Mouse (Mus musculus) gastrocnemius, adult 2 months (tissue): ENCODE data around the gene BC053393. TPM values are rescaled to one million over a fixed set of nuclear protein-coding genes. Genes with fewer than 3 reads are reported as not detected.

ENCODE experiments used
- DNase-seq: peaks from one replicate; pipeline ENCODE4 v3.0.0; 2022
- H3K27ac ChIP-seq: fragments of 200-600 bp; 2 replicates; pipeline ENCODE4 v1.8.1; 2022; ENCODE audit warnings: mild to moderate bottlenecking
- H3K4me3 ChIP-seq: fragments of 200-600 bp; 2 replicates; pipeline ENCODE4 v1.8.1; 2022; ENCODE audit warnings: mild to moderate bottlenecking, moderate library complexity
- CTCF ChIP-seq: fragments of 200-600 bp; IDR thresholded peaks from 2 replicates; pipeline ENCODE4 v1.8.1; 2022; ENCODE audit warnings: antibody characterized with exemption, mild to moderate bottlenecking, moderate library complexity
- intact Hi-C: fragments of 180-260 bp; cut with DNase I; formaldehyde crosslinking; loops from one replicate; pipeline ENCODE4 v1.15.1; 2025
- long read RNA-seq, 2 experiments: library from polyadenylated mRNA; stranded (forward); transcript quantifications; one replicate each; pipeline ENCODE4 v2.0.0; 2021
- total RNA-seq, 2 experiments: library from RNA; stranded (reverse); gene quantifications; 2 replicates each; pipeline ENCODE4 v1.2.3; 2021

The BC053393 gene
- total RNA-seq = not detected
- long read RNA-seq, experiment 1 = 0 reads
- long read RNA-seq, experiment 2 = 0 reads

DNA sequence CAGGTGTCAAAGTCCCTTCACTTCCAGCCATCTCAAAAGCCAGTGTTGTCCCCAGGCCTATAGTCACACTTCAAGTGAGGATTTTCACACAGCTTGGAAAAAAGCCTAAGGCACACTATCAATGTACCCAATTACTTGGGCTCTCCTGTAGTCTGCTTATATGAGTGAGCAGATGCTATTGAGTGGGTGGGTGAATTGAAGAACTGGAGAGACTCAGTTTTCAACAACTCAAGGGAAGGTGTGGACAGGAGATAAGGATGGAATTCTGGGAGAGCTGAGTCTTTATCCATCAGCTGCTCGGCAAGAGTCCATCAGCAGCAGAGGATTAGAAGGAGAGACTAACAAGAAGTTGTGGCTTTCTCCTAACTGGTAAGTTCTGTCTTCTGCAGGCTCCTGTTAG, at the start of gene BC053393:
BC053393 (plus strand) TSS at position 210 of the 400 bp plus-strand sequence.
- DNase-seq = no peak
- intact Hi-C loops = no loop called here
- Histone ChIP-seq H3K27ac (no peak within 1 kb of the TSS), H3K4me3 (no peak within 1 kb of the TSS)
- TF ChIP-seq CTCF = no peak

DNA sequence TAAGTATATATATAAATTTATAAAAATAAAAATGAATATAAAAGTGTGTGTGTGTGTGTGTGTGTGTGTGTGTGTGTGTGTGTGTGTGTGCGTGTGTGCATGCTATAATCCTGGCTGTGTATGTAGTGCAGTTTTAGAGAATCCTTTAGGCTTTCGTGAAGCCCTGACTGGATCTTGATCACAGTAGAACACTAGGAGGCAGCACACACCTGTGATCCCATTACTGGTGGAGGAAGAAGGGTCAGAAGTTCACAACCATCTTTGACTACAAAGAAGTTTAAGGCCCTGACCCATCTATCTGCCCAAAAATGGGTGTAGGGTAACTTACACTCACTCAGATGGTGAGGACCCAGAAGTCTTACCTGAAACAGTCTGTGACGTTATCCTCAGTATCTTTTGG, 48.6 kb upstream of the BC053393 start:
- intact Hi-C loops = no loop called here
- Histone ChIP-seq H3K27ac (no peak overlapping the region), H3K4me3 (no peak overlapping the region)
- no peak for TF ChIP-seq CTCF
- no peak for DNase-seq

DNA sequence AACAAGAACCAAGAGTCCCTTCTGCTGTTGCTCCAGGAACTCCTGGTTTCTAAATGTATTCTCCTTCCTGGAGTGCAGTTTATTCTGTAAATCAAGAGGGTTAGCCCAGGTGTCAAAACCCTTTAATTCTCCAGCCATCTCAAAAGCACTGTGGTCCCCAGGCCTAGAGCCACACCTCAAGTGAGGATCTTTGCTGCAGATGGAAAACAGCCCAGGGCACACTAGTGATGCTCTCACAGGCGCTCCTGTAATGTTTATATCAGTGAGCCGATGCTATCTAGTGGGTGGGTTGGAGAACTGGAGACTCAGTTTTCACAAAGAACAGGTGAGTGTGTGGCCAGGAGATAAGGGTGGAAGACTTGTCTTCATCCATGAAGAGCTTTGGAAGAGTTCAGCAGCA, 47.4 kb upstream of the BC053393 start, which contains the start of gene Gm12169:
Gm12169 (plus strand) TSS at position 301 of the 400 bp plus-strand sequence.
- H3K4me3 ChIP-seq = no peak within 1 kb of the TSS
- intact Hi-C loops = no loop called here
- no peak for DNase-seq

GRCm38 (mm10) chr11:46530149-46530548, 41.2 kb upstream of the BC053393 start:
- intact Hi-C loops = no loop called here
- no peak for TF ChIP-seq CTCF
- H3K27ac ChIP-seq = no peak overlapping the region
- H3K4me3 ChIP-seq = no peak overlapping the region
- DNase-seq = no peak

More for the DNA sequence above, 47.4 kb upstream of the BC053393 start, which contains the start of gene Gm12169:
- no peak within 1 kb of the TSS for H3K27ac ChIP-seq
- TF ChIP-seq CTCF = no peak

DNA sequence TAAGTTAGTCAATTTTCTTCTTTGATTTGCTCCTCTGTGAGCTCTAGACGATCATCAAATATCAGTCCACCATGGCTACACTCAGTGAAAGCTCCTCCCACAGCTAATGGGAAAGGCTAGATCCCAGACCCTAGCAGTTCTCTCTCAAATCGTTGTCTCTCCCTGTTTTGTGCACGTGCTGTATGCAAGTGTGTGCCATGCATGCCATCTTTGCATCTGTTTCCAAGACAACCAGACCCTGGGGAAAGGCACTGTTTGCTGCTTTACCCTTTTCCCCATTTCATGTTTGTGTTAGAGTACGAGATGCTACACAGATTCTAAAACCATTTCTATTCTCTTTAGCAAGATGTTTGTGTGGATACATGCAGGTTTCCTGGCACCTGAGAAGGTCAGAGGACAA, 34.4 kb upstream of the BC053393 start:
- DNase-seq = no peak
- no peak for TF ChIP-seq CTCF
- H3K4me3 ChIP-seq = no peak overlapping the region
- no peak overlapping the region for H3K27ac ChIP-seq
- intact Hi-C loops = no loop called here

DNA sequence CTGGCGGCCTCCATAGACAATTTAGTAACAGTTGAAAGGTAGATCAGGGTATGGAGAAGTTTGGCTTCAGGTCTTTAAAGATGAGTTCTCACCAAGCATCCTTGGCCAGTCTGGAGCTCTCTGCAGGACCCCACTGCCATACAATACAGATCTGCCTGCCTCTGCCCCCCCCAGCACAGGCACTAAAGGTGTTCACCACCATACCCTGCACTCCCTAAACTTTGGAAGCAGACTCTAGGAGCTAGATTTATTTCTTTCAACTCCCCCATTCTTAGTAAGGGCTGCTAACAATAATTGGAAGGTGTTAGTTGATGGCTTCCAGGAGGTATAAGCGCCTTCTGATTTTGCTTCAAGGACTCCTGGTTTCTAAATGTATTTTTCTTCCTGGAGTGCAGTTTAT, 27.8 kb upstream of the BC053393 start:
- no peak for DNase-seq
- no peak for TF ChIP-seq CTCF
- intact Hi-C loops = no loop called here

DNA sequence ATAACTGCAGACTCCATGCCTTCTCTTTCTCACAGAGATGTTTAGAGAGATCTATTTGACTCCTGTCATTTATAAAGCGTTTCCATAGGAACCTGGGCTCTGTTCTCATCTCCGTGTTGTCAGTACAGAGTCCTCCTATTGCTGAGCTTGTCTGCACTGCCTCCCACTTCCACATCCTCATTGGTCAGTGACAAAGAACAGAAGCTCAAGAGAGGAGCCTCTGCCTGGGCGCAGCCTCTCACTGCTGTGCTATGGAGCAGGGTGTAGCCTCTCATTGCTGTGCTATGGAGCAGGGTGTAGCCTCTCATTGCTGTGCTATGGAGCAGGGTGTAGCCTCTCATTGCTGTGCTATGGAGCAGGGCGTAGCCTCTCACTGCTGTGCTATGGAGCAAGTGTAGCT, 21.6 kb upstream of the BC053393 start:
- DNase-seq = no peak
- TF ChIP-seq CTCF = no peak
- intact Hi-C loops = no loop called here
- Histone ChIP-seq H3K27ac (no peak overlapping the region), H3K4me3 (no peak overlapping the region)

More for the DNA sequence above, 27.8 kb upstream of the BC053393 start:
- Histone ChIP-seq H3K27ac (no peak overlapping the region), H3K4me3 (no peak overlapping the region)

- intact Hi-C loops = no loop called here
- DNase-seq = no peak
- TF ChIP-seq CTCF = no peak
- Histone ChIP-seq H3K4me3 (no peak overlapping the region), H3K27ac (no peak overlapping the region)
These were observed 18.6 kb upstream of the BC053393 start for GRCm38 (mm10) chr11:46552741-46553140.

- DNase-seq = no peak
- no peak for TF ChIP-seq CTCF
- Histone ChIP-seq H3K4me3 (no peak overlapping the region), H3K27ac (no peak overlapping the region)
- intact Hi-C loops = no loop called here
These were observed 10.2 kb upstream of the BC053393 start for GRCm38 (mm10) chr11:46561096-46561495.

- Histone ChIP-seq H3K27ac (no peak overlapping the region), H3K4me3 (no peak overlapping the region)
- intact Hi-C loops = no loop called here
- no peak for DNase-seq
- no peak for TF ChIP-seq CTCF
These were observed 6.7 kb upstream of the BC053393 start for GRCm38 (mm10) chr11:46564671-46565070.

- TF ChIP-seq CTCF = no peak
- no peak for DNase-seq
- H3K27ac ChIP-seq = no peak overlapping the region
- intact Hi-C loops = no loop called here
- H3K4me3 ChIP-seq = no peak overlapping the region
These were observed 5.4 kb upstream of the BC053393 start for GRCm38 (mm10) chr11:46565967-46566366.

- H3K4me3 ChIP-seq = no peak overlapping the region
- no peak overlapping the region for H3K27ac ChIP-seq
- no peak for DNase-seq
- no peak for TF ChIP-seq CTCF
- intact Hi-C loops = no loop called here
These were observed 2.2 kb upstream of the BC053393 start for GRCm38 (mm10) chr11:46569107-46569506.

- DNase-seq = no peak
- TF ChIP-seq CTCF = no peak
- intact Hi-C loops = no loop called here
- Histone ChIP-seq H3K4me3 (no peak overlapping the region), H3K27ac (no peak overlapping the region)
These were observed 7.5 kb downstream of the BC053393 start for GRCm38 (mm10) chr11:46578771-46579281.

- intact Hi-C loops = no loop called here
- Histone ChIP-seq H3K4me3 (no peak overlapping the region), H3K27ac (no peak overlapping the region)
- no peak for TF ChIP-seq CTCF
- DNase-seq = no peak
These were observed 9.1 kb downstream of the BC053393 start for GRCm38 (mm10) chr11:46580428-46580827.
